Comparison of ENCODE assay signal across 30 mouse cellular contexts in genomic region chr13:30911931-30912625, GRCm38 (mm10). TPM values are rescaled to one million over a fixed set of nuclear protein-coding genes. Genes with fewer than 3 reads are reported as not detected.
A peak's percentile ranks its signal among the peaks of the same experiment; 100 is the strongest.
DNase-seq lines count a peak whose midpoint lies in the region; ATAC-seq and TF ChIP-seq lines count a peak whose summit lies in the region.
"Had no signal": no experiment of that assay in that cellular context is flagged by ENCODE, and none has a peak within 500 bp of the region (broad histone marks: within the 10 kb centered on the region; RNA-seq: fewer than 3 reads in every experiment).

No protein-coding gene starts in this region.

- H3K27me3 ChIP-seq in hindbrain, postnatal 0 days (ENCODE audit: insufficient read depth, low read length): no peaks in the 10 kb centered on the region
- no peaks in the 10 kb centered on the region for H3K27me3 ChIP-seq in hindbrain, embryonic 11.5 days (ENCODE audit: control insufficient read depth, insufficient read depth, low read length)
- no peaks in the 10 kb centered on the region for H3K27me3 ChIP-seq in small intestine, adult 2 months (ENCODE audit: control insufficient read depth, insufficient read depth, low read length)
- no peaks in the 10 kb centered on the region for H3K27me3 ChIP-seq in forebrain, embryonic 11.5 days (ENCODE audit: control insufficient read depth, insufficient read depth, low read length)
- H3K27me3 ChIP-seq: embryonic facial prominence, embryonic 12.5 days; heart, embryonic 13.5 days; hindbrain, embryonic 15.5 days; limb, embryonic 12.5 days; liver, embryonic 15.5 days; megakaryocyte, embryonic 14.5 days; midbrain, embryonic 13.5 days; neural tube, embryonic 13.5 days had no signal

- intact Hi-C loops in gastrocnemius, postnatal 14 days (cut with DNase I; ENCODE audit: low total_unique reads): no loop called here

- no peaks in the 10 kb centered on the region for H3K36me3 ChIP-seq in hindbrain, postnatal 0 days (ENCODE audit: insufficient read depth, low read length)
- H3K36me3 ChIP-seq in hindbrain, embryonic 11.5 days (ENCODE audit: control insufficient read depth, insufficient read depth, low read length): no peaks in the 10 kb centered on the region
- no peaks in the 10 kb centered on the region; the same call in 1 of the 2 replicates for H3K36me3 ChIP-seq in small intestine, adult 2 months (ENCODE audit: control insufficient read depth, insufficient read depth, low read length)
- H3K36me3 ChIP-seq in forebrain, embryonic 11.5 days (ENCODE audit: control insufficient read depth, insufficient read depth, low read length): no peaks in the 10 kb centered on the region
- H3K36me3 ChIP-seq: embryonic facial prominence, embryonic 12.5 days had no signal

- peak overlapping the region; percentile 27; the same call in 1 of the 2 replicates for H3K27ac ChIP-seq in hindbrain, postnatal 0 days
- H3K27ac ChIP-seq in hindbrain, embryonic 11.5 days (ENCODE audit: low read depth, low read length): no peak overlapping the region
- peak overlapping the region; percentile 53 for H3K27ac ChIP-seq in small intestine, adult 2 months (ENCODE audit: insufficient read depth, low read depth, low read length)
- H3K27ac ChIP-seq in forebrain, embryonic 11.5 days (ENCODE audit: low read depth, low read length): no peak overlapping the region
- H3K27ac ChIP-seq: embryonic facial prominence, embryonic 12.5 days; heart, embryonic 13.5 days; hindbrain, embryonic 15.5 days; liver, embryonic 15.5 days; midbrain, embryonic 13.5 days had no signal

- no peaks in the 10 kb centered on the region for H3K9me3 ChIP-seq in hindbrain, postnatal 0 days (ENCODE audit: low read length)
- H3K9me3 ChIP-seq in hindbrain, embryonic 11.5 days (ENCODE audit: control insufficient read depth, low read length): no peaks in the 10 kb centered on the region
- no peaks in the 10 kb centered on the region for H3K9me3 ChIP-seq in forebrain, embryonic 11.5 days (ENCODE audit: control insufficient read depth, low read length)
- H3K9me3 ChIP-seq: embryonic facial prominence, embryonic 12.5 days; G1E; heart, embryonic 13.5 days; hindbrain, embryonic 15.5 days; limb, embryonic 12.5 days; liver, embryonic 15.5 days; megakaryocyte, embryonic 14.5 days; midbrain, embryonic 13.5 days; neural tube, embryonic 13.5 days had no signal

- H3K4me3 ChIP-seq in hindbrain, postnatal 0 days (ENCODE audit: low read length): no peak overlapping the region
- no peak overlapping the region for H3K4me3 ChIP-seq in hindbrain, embryonic 11.5 days (ENCODE audit: low read depth, low read length)
- H3K4me3 ChIP-seq in small intestine, adult 2 months (ENCODE audit: low read depth, low read length): no peak overlapping the region
- no peak overlapping the region for H3K4me3 ChIP-seq in forebrain, embryonic 11.5 days (ENCODE audit: low read depth, low read length)
- H3K4me3 ChIP-seq: embryonic facial prominence, embryonic 12.5 days; heart, embryonic 13.5 days; hindbrain, embryonic 15.5 days; limb, embryonic 12.5 days; liver, embryonic 15.5 days; midbrain, embryonic 13.5 days; neural tube, embryonic 13.5 days had no signal

- no peak overlapping the region for H3K9ac ChIP-seq in hindbrain, postnatal 0 days (replicated peaks; ENCODE audit: low read length)
- no peak overlapping the region for H3K9ac ChIP-seq in hindbrain, embryonic 11.5 days (ENCODE audit: low read depth, low read length)
- H3K9ac ChIP-seq in forebrain, embryonic 11.5 days (ENCODE audit: low read length): no peak overlapping the region
- H3K9ac ChIP-seq: embryonic facial prominence, embryonic 12.5 days; heart, embryonic 13.5 days; hindbrain, embryonic 15.5 days; limb, embryonic 12.5 days; liver, embryonic 15.5 days; lung, embryonic 14.5 days; neural tube, embryonic 13.5 days had no signal

- TF ChIP-seq POLR2A in small intestine, adult 2 months (IDR thresholded peaks at IDR 0.05; ENCODE audit: low read depth, low read length): no peak

- no peak overlapping the region for H3K4me2 ChIP-seq in hindbrain, postnatal 0 days (ENCODE audit: low read depth, low read length)
- no peak overlapping the region for H3K4me2 ChIP-seq in hindbrain, embryonic 11.5 days (replicated peaks; ENCODE audit: low read depth, low read length)
- no peak overlapping the region for H3K4me2 ChIP-seq in forebrain, embryonic 11.5 days (ENCODE audit: low read depth, low read length, severe bottlenecking)
- H3K4me2 ChIP-seq: embryonic facial prominence, embryonic 12.5 days; heart, embryonic 13.5 days; hindbrain, embryonic 15.5 days; limb, embryonic 12.5 days; liver, embryonic 15.5 days; lung, embryonic 14.5 days; midbrain, embryonic 13.5 days; neural tube, embryonic 13.5 days had no signal

- no peaks in the 10 kb centered on the region for H3K4me1 ChIP-seq in hindbrain, postnatal 0 days (ENCODE audit: insufficient read depth, low read length)
- no peaks in the 10 kb centered on the region for H3K4me1 ChIP-seq in hindbrain, embryonic 11.5 days (replicated peaks; ENCODE audit: control insufficient read depth, insufficient read depth, low read length)
- no peaks in the 10 kb centered on the region for H3K4me1 ChIP-seq in small intestine, adult 2 months (ENCODE audit: control insufficient read depth, insufficient read depth, insufficient read length, low read length)
- no peaks in the 10 kb centered on the region for H3K4me1 ChIP-seq in forebrain, embryonic 11.5 days (replicated peaks; ENCODE audit: control insufficient read depth, insufficient read depth, low read length)
- H3K4me1 ChIP-seq: liver, embryonic 15.5 days had no signal

- TF ChIP-seq CTCF in hindbrain, postnatal 0 days (IDR thresholded peaks at IDR 0.05; ENCODE audit: low read depth): no peak
- TF ChIP-seq CTCF in small intestine, adult 2 months (IDR thresholded peaks at IDR 0.05; ENCODE audit: extremely low read depth, insufficient read length, insufficient replicate concordance, low read depth, low read length): no peak

- 65% methylated on average over 5 of the region's 5 CpGs for WGBS in hindbrain, postnatal 0 days
- WGBS in hindbrain, embryonic 11.5 days: 75% methylated on average over 5 of the region's 5 CpGs
- WGBS in small intestine, adult 2 months: 68% methylated on average over 5 of the region's 5 CpGs
- 82% methylated on average over 5 of the region's 5 CpGs for WGBS in forebrain, embryonic 11.5 days

- ATAC-seq in hindbrain, postnatal 0 days: peak; percentile 38; the same call in 1 of the 2 replicates
- ATAC-seq in hindbrain, embryonic 11.5 days (ENCODE audit: low FRiP score): no peak
- no peak for ATAC-seq in forebrain, embryonic 11.5 days (replicated peaks; ENCODE audit: low FRiP score)
- ATAC-seq: forebrain, embryonic 16.5 days; intestine, embryonic 16.5 days; midbrain, embryonic 13.5 days had no signal

- DNase-seq in gastrocnemius, adult 18-20 months (ENCODE audit: low spot score): peak; percentile 68
- no peak for DNase-seq in gastrocnemius, postnatal 14 days
- peak; percentile 15 for DNase-seq in hindbrain, postnatal 0 days (ENCODE audit: low spot score)
- DNase-seq in hindbrain, embryonic 11.5 days (ENCODE audit: low spot score): no peak
- peak; percentile 40 for DNase-seq in CD4-positive, CD25-positive, alpha-beta regulatory T cell, adult 2 months (ENCODE audit: low read depth, low spot score)
- DNase-seq in lung, postnatal 36 days: no peak
- no peak for DNase-seq in forebrain, embryonic 11.5 days (ENCODE audit: low spot score)
- DNase-seq: adrenal gland, postnatal 14 days; cerebellum, adult 11 months; cerebellum, adult 9-11 months; heart, postnatal 10 days; kidney, adult 9 months; kidney, postnatal 14 days; layer of hippocampus, adult 9-11 months; lung, embryonic 14.5 days; lung, postnatal 14 days; thymus, postnatal 14 days had no signal

RNA-seq across cellular contexts. Expression of gene Hus1b, which starts 35.5 kb away (rescaled TPM):
- not detected for total RNA-seq in gastrocnemius, adult 18-20 months (2021)
- under 1 TPM in 1 of 2 experiments, not detected in 1; 0.47 TPM for total RNA-seq in gastrocnemius, postnatal 14 days (2021)
- 0.63 and 1.2 TPM in 2 replicates for total RNA-seq in hindbrain, postnatal 0 days (2014; rRNA removed)
- polyA plus RNA-seq in hindbrain, postnatal 0 days (2015; fragmentation: Nextera tagmentation; extraction: Ambion mirVana): not detected in 2 replicates
- polyA plus RNA-seq in hindbrain, embryonic 11.5 days (2014; fragmentation: Nextera tagmentation; extraction: Ambion mirVana): 0.25 TPM in 1 of 2 replicates, not detected in the other
- 0.10 TPM in 1 of 2 replicates, not detected in the other for polyA plus RNA-seq in small intestine, adult 2 months (2012; rRNA removed)
- polyA plus RNA-seq in forebrain, embryonic 11.5 days (2014; fragmentation: Nextera tagmentation; extraction: Ambion mirVana): not detected in 2 replicates
- polyA plus RNA-seq: forebrain, embryonic 16.5 days; G1E; heart, embryonic 13.5 days; hindbrain, embryonic 15.5 days; intestine, embryonic 16.5 days; limb, embryonic 12.5 days; liver, embryonic 15.5 days; midbrain, embryonic 13.5 days; neural tube, embryonic 13.5 days; stomach, embryonic 16.5 days had no signal

Comparison
In these comparisons a context has a peak if more than half of its experiments do, and no peak if none do; other contexts are left out.
1. DNase-seq: peak in gastrocnemius, adult 18-20 months (single experiment), hindbrain, postnatal 0 days (single experiment) and CD4-positive, CD25-positive, alpha-beta regulatory T cell, adult 2 months (single experiment); none in gastrocnemius, postnatal 14 days (single experiment), hindbrain, embryonic 11.5 days (single experiment), lung, postnatal 36 days (single experiment) and forebrain, embryonic 11.5 days (single experiment).
2. H3K27ac ChIP-seq: peak in hindbrain, postnatal 0 days (single experiment) and small intestine, adult 2 months (single experiment); none in hindbrain, embryonic 11.5 days (single experiment) and forebrain, embryonic 11.5 days (single experiment).